Mouse (Mus musculus) layer of hippocampus, adult 2 months (tissue): ENCODE data around the gene Kcne1. TPM values are rescaled to one million over a fixed set of nuclear protein-coding genes. Genes with fewer than 3 reads are reported as not detected.
A peak's percentile ranks its signal among the peaks of the same experiment; 100 is the strongest.

ENCODE experiments used
- DNase-seq, 2 experiments: peaks; one replicate each; pipeline ENCODE4 v3.0.0; 2022; ENCODE audit warnings: low spot score in 2 of 2
- H3K27ac ChIP-seq: fragments of 200-600 bp; 2 replicates; pipeline ENCODE4 v1.8.1; 2022
- H3K4me3 ChIP-seq: fragments of 200-600 bp; 2 replicates; pipeline ENCODE4 v1.8.1; 2022; ENCODE audit warnings: mild to moderate bottlenecking
- CTCF ChIP-seq: fragments of 200-600 bp; conservative IDR thresholded peaks from 2 replicates; pipeline ENCODE4 v1.8.1; 2022; ENCODE audit warnings: antibody characterized with exemption, mild to moderate bottlenecking, moderate library complexity
- total RNA-seq, 2 experiments: library from RNA; stranded (reverse); gene quantifications; 2 replicates each; pipeline ENCODE4 v1.2.3; 2021

The Kcne1 gene
- total RNA-seq, 2 experiments from 2014 or later: not detected

GRCm38 (mm10) chr16:92382508-92382907 is 23.2 kb upstream of the Kcne1 start:
- Histone ChIP-seq H3K4me3 (no peak overlapping the region), H3K27ac (no peak overlapping the region; the same call in 1 of the 2 replicates)
- TF ChIP-seq CTCF: no peak
- peak; percentile 67 to 88 for DNase-seq

- no peak for DNase-seq
- TF ChIP-seq CTCF: no peak
- Histone ChIP-seq H3K27ac (no peak overlapping the region), H3K4me3 (no peak overlapping the region)
Measured at GRCm38 (mm10) chr16:92381092-92381491, 21.8 kb upstream of the Kcne1 start.

GRCm38 (mm10) chr16:92376976-92377375 is 17.7 kb upstream of the Kcne1 start:
- DNase-seq: peak; percentile 26 to 39
- H3K27ac ChIP-seq: no peak overlapping the region
- TF ChIP-seq CTCF: no peak
- no peak overlapping the region for H3K4me3 ChIP-seq

- Histone ChIP-seq H3K4me3 (no peak overlapping the region), H3K27ac (no peak overlapping the region)
- no peak for DNase-seq
- no peak for TF ChIP-seq CTCF
Measured at GRCm38 (mm10) chr16:92371623-92372022, 12.4 kb upstream of the Kcne1 start.

GRCm38 (mm10) chr16:92369260-92369659 is 10.0 kb upstream of the Kcne1 start:
- no peak for TF ChIP-seq CTCF
- Histone ChIP-seq H3K27ac (no peak overlapping the region), H3K4me3 (no peak overlapping the region)
- DNase-seq: no peak

GRCm38 (mm10) chr16:92365477-92365876 is 6.2 kb upstream of the Kcne1 start:
- no peak for DNase-seq
- H3K4me3 ChIP-seq: no peak overlapping the region
- H3K27ac ChIP-seq: no peak overlapping the region
- TF ChIP-seq CTCF: no peak

GRCm38 (mm10) chr16:92360711-92361110 is 1.4 kb upstream of the Kcne1 start:
- no peak for TF ChIP-seq CTCF
- no peak for DNase-seq
- no peak overlapping the region for H3K4me3 ChIP-seq
- no peak overlapping the region for H3K27ac ChIP-seq

GRCm38 (mm10) chr16:92358734-92359133 is 534 bp downstream of the Kcne1 start:
- Histone ChIP-seq H3K27ac (no peak overlapping the region), H3K4me3 (no peak overlapping the region)
- no peak for TF ChIP-seq CTCF
- DNase-seq: no peak

- DNase-seq: no peak
- Histone ChIP-seq H3K27ac (no peak overlapping the region), H3K4me3 (no peak overlapping the region)
- TF ChIP-seq CTCF: no peak
Measured at GRCm38 (mm10) chr16:92357566-92357965, 1.7 kb downstream of the Kcne1 start.

- Histone ChIP-seq H3K4me3 (no peak overlapping the region), H3K27ac (no peak overlapping the region)
- DNase-seq: no peak
- no peak for TF ChIP-seq CTCF
Measured at GRCm38 (mm10) chr16:92357023-92357422, 2.2 kb downstream of the Kcne1 start.

- no peak for TF ChIP-seq CTCF
- no peak for DNase-seq
- Histone ChIP-seq H3K27ac (no peak overlapping the region), H3K4me3 (no peak overlapping the region)
Measured at GRCm38 (mm10) chr16:92355982-92356381, 3.3 kb downstream of the Kcne1 start.

- Histone ChIP-seq H3K27ac (no peak overlapping the region), H3K4me3 (no peak overlapping the region)
- TF ChIP-seq CTCF: no peak
- DNase-seq: no peak
Measured at GRCm38 (mm10) chr16:92355366-92355765, 3.9 kb downstream of the Kcne1 start.

GRCm38 (mm10) chr16:92353897-92354296 is 5.4 kb downstream of the Kcne1 start:
- H3K27ac ChIP-seq: no peak overlapping the region
- no peak for TF ChIP-seq CTCF
- H3K4me3 ChIP-seq: no peak overlapping the region
- DNase-seq: no peak

GRCm38 (mm10) chr16:92353295-92353694 is 6.0 kb downstream of the Kcne1 start:
- DNase-seq: no peak
- H3K27ac ChIP-seq: no peak overlapping the region
- no peak for TF ChIP-seq CTCF
- no peak overlapping the region for H3K4me3 ChIP-seq

- Histone ChIP-seq H3K4me3 (no peak overlapping the region), H3K27ac (no peak overlapping the region)
- peak; percentile 18 to 20 for DNase-seq
- no peak for TF ChIP-seq CTCF
Measured at GRCm38 (mm10) chr16:92348941-92349340, 10.3 kb downstream of the Kcne1 start.
